Mouse (Mus musculus): ENCODE data around the gene Ppfibp1.

DNA sequence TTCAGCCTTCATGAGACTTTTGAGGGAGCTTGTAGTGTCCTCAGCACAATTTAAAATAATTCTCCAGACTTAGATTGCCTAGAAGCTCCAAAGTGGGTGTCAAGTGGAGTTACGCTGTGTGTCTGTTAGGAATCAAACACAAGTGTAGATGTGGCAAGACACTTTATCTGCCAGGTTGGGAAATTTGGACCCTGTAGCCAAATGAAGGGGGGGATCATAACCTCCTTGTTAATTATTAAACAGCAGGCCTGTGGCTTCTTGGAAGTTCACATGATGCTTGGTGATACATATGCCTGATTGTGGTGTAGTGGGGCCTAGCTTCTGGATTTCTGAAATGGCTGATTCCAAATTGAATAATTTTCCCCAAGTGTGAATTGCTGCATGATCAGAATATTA is 19.5 kb downstream of the Ppfibp1 start:
- no peak for TF ChIP-seq HCFC1 (IDR thresholded peaks at IDR 0.05; ENCODE audit: borderline replicate concordance, insufficient read depth, low read length)
- TF ChIP-seq ZNF384 (IDR thresholded peaks at IDR 0.05; ENCODE audit: low read depth, low read length) = no peak

Data from ES-E14 (cell line).